ENCODE assay signal across 12 mouse cellular contexts in the genomic region with DNA sequence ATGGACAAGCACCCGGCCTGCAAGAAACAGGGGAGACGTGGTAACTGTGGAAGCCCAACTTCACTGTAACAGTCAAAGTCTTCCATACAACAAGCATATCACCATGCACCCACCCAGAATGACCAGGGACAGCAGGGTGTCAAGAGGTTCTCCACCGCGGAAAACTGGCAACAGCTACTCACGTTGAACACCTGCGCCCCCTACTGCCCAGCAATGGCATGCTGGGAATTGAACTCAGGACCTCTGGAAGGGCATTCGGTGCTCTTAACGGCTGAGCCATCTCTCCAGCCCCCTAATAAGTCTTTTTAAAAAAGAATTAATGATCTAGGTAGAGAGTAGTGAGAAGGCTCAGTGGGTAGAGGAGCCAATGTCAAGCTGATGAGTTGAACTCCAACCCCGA. TPM values are rescaled to one million over a fixed set of nuclear protein-coding genes. Genes with fewer than 3 reads are reported as not detected.
A peak's percentile ranks its signal among the peaks of the same experiment; 100 is the strongest.
DNase-seq lines count a peak whose midpoint lies in the region; ATAC-seq lines count a peak whose summit lies in the region.
"Had no signal": no experiment of that assay in that cellular context is flagged by ENCODE, and none has a peak within 500 bp of the region (broad histone marks: within the 10 kb centered on the region; RNA-seq: fewer than 3 reads in every experiment).

No protein-coding gene starts in this region.

- H3K27me3 ChIP-seq in liver, embryonic 12.5 days (replicated peaks), result no peaks in the 10 kb centered on the region
- no peaks in the 10 kb centered on the region for H3K27me3 ChIP-seq in splenic B cell, adult 2 months (ENCODE audit: control insufficient read depth, insufficient read depth, low read length, poor library complexity, severe bottlenecking)
- H3K27me3 ChIP-seq: hindbrain, embryonic 13.5 days; neural tube, embryonic 12.5 days had no signal

- peaks cover 5% of the 10 kb centered on the region; the same call in 1 of the 2 replicates for H3K36me3 ChIP-seq in liver, embryonic 12.5 days
- H3K36me3 ChIP-seq in splenic B cell, adult 2 months (ENCODE audit: control insufficient read depth, insufficient read depth, low read length, poor library complexity, severe bottlenecking), result peaks cover 4% of the 10 kb centered on the region; the same call in 1 of the 2 replicates
- H3K36me3 ChIP-seq: G1E; hindbrain, embryonic 13.5 days; neural tube, embryonic 12.5 days had no signal

- H3K4me1 ChIP-seq in liver, embryonic 12.5 days, result no peaks in the 10 kb centered on the region
- H3K4me1 ChIP-seq: hindbrain, embryonic 13.5 days had no signal

- H3K9me3 ChIP-seq in liver, embryonic 12.5 days (replicated peaks), result no peaks in the 10 kb centered on the region
- H3K9me3 ChIP-seq: G1E; hindbrain, embryonic 13.5 days; neural tube, embryonic 12.5 days had no signal

- no peak for ATAC-seq in liver, embryonic 12.5 days

- H3K9ac ChIP-seq in liver, embryonic 12.5 days, result no peak overlapping the region
- H3K9ac ChIP-seq: hindbrain, embryonic 13.5 days; neural tube, embryonic 12.5 days had no signal

- H3K27ac ChIP-seq in liver, embryonic 12.5 days, result no peak overlapping the region
- H3K27ac ChIP-seq: hindbrain, embryonic 13.5 days; neural tube, embryonic 12.5 days had no signal

- H3K4me2 ChIP-seq in liver, embryonic 12.5 days, result no peak overlapping the region
- H3K4me2 ChIP-seq: hindbrain, embryonic 13.5 days; neural tube, embryonic 12.5 days had no signal

- H3K4me3 ChIP-seq in liver, embryonic 12.5 days, result no peak overlapping the region
- H3K4me3 ChIP-seq: hindbrain, embryonic 13.5 days; neural tube, embryonic 12.5 days had no signal

- peak; percentile 52 for DNase-seq in embryo, embryonic 11 days
- no peak for DNase-seq in embryo, embryonic 9.5 days (ENCODE audit: extremely low spot score)
- DNase-seq in liver, result peak; percentile 41
- DNase-seq in adrenal gland, postnatal 36 days, result peak; percentile 34 to 48
- peak; percentile 38 for DNase-seq in splenic B cell, adult 2 months (ENCODE audit: low read depth, low spot score)
- no peak for DNase-seq in right cerebral cortex, postnatal 14 days
- DNase-seq in layer of hippocampus, adult 18-20 months (ENCODE audit: low spot score in 2 of 2), result no peak

- 53% methylated on average over 9 of the region's 9 CpGs for WGBS in liver, embryonic 12.5 days (ENCODE audit: insufficient replicate concordance)

RNA-seq across cellular contexts. Expression of a gene that starts 8.1 kb away (rescaled TPM):
- 0.10 TPM in 2 replicates for polyA plus RNA-seq in liver, embryonic 12.5 days (2016; fragmentation: Nextera tagmentation; extraction: Ambion mirVana)
- not detected for total RNA-seq in adrenal gland, postnatal 36 days (2021)
- under 1 TPM in 1 of 2 experiments, not detected in 1; 0.15 TPM for total RNA-seq in layer of hippocampus, adult 18-20 months (2021)
- total RNA-seq: G1E; layer of hippocampus, postnatal 25 days had no signal
- polyA plus RNA-seq: G1E had no signal

RNA-seq across cellular contexts. Expression of a gene that starts 9.2 kb away (rescaled TPM):
- polyA plus RNA-seq in liver, embryonic 12.5 days (2016; fragmentation: Nextera tagmentation; extraction: Ambion mirVana), result not detected in 2 replicates
- total RNA-seq in adrenal gland, postnatal 36 days (2021), result not detected
- total RNA-seq in layer of hippocampus, adult 18-20 months (2021), result not detected
- total RNA-seq: G1E; layer of hippocampus, postnatal 25 days had no signal
- polyA plus RNA-seq: G1E; hindbrain, embryonic 13.5 days; neural tube, embryonic 12.5 days had no signal

RNA-seq across cellular contexts. Expression of a gene that starts 11.9 kb away (rescaled TPM):
- 12.9 and 13.4 TPM in 2 replicates for polyA plus RNA-seq in liver, embryonic 12.5 days (2016; fragmentation: Nextera tagmentation; extraction: Ambion mirVana)
- total RNA-seq in adrenal gland, postnatal 36 days (2021), result 100 to 1,000 TPM in 1 of 2 experiments, 10 to 100 TPM in 1; 98.6 to 132 TPM
- total RNA-seq in layer of hippocampus, adult 18-20 months (2021), result 100 to 1,000 TPM; 158 TPM

RNA-seq across cellular contexts. Expression of a gene that starts 53.3 kb away (rescaled TPM):
- 0.66 and 0.85 TPM in 2 replicates for polyA plus RNA-seq in liver, embryonic 12.5 days (2016; fragmentation: Nextera tagmentation; extraction: Ambion mirVana)
- 10 to 100 TPM in 1 of 2 experiments, 1 to 10 TPM in 1; 5.3 to 17.3 TPM for total RNA-seq in adrenal gland, postnatal 36 days (2021)
- total RNA-seq in layer of hippocampus, adult 18-20 months (2021), result 10 to 100 TPM; 85.5 to 88.9 TPM
- polyA plus RNA-seq: G1E had no signal

Comparison
In these comparisons a context has a peak if more than half of its experiments do, and no peak if none do; other contexts are left out.
1. DNase-seq: peak in embryo, embryonic 11 days (single experiment), liver (single experiment), adrenal gland, postnatal 36 days (2 of 2) and splenic B cell, adult 2 months (single experiment); none in embryo, embryonic 9.5 days (single experiment), right cerebral cortex, postnatal 14 days (single experiment) and layer of hippocampus, adult 18-20 months (0 of 2).